Mouse (Mus musculus): Measurements from ENCODE around the gene Col12a1.

Gene Col12a1

GRCm38 (mm10) chr9:79617336-79617735, 101.3 kb downstream of the Col12a1 start:
- in situ Hi-C loops (cut with MboI; ENCODE audit: low pct_unique_long_range_greater_than_20kb in 1 of 2, low sequenced_read_pairs in 2 of 2, unreplicated experiment in 1 of 2): no loop called here

DNA sequence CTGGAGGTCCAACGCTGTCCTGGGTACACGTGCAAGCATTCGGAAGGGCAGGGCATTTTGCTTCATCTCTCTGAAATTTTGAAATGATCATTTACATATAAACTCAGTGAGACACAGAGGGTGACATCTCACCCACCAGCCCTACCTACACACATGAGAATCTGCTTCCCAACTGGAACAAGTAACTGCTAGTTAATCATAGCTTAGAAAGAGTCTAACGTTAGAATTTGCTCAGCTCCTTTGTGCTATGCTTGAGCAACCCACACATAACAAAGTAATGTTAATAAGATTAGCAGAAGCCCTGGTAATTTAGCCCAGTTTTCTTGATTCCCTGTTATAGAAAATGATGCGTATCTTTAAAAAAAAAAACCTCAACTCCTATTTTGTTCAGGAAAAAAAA, 102.6 kb downstream of the Col12a1 start:
- in situ Hi-C loops (cut with MboI; ENCODE audit: low pct_unique_long_range_greater_than_20kb in 1 of 2, low sequenced_read_pairs in 2 of 2, unreplicated experiment in 1 of 2): no loop called here

DNA sequence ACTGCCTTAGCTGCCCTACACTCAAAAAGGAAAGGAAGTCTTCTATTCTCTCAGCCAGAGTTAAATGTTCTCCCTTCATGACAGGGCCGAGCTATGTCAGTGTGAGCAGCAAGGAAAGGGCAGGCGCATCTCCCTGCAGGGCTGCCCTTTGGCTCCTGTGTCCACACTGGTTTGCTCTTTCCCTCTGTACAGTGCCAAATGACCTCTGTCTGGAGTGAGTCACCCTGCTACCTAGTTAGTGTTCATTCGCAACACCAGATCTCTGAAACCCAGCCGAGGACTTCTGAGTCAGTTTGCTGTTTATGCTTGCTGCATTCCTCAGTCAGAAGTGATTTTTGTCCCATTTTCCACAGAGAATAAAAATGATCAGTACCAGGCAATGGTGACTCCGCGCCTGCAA, 108.3 kb downstream of the Col12a1 start:
- in situ Hi-C loops (cut with MboI; ENCODE audit: low pct_unique_long_range_greater_than_20kb in 1 of 2, low sequenced_read_pairs in 2 of 2, unreplicated experiment in 1 of 2): no loop called here

DNA sequence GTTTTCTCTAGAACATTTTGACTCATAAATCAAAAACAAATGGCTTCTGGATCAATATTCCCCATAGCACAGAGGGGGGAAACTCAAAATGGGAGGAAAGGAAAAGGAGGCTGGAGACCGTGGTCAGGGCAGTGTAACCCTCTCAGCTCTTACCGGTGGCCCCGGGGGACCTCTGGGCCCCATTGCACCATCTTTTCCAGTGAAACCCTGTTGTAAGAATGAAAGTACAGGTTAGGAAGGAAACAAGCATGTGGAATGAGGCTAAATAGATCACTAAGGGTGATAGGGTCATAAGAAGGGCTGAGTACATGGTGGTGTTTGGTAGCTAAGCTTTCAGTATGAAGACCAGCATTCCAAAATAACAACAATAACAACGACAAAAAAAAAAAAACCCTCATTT, 109.0 kb downstream of the Col12a1 start:
- in situ Hi-C loops (cut with MboI; ENCODE audit: low pct_unique_long_range_greater_than_20kb in 1 of 2, low sequenced_read_pairs in 2 of 2, unreplicated experiment in 1 of 2): no loop called here

DNA sequence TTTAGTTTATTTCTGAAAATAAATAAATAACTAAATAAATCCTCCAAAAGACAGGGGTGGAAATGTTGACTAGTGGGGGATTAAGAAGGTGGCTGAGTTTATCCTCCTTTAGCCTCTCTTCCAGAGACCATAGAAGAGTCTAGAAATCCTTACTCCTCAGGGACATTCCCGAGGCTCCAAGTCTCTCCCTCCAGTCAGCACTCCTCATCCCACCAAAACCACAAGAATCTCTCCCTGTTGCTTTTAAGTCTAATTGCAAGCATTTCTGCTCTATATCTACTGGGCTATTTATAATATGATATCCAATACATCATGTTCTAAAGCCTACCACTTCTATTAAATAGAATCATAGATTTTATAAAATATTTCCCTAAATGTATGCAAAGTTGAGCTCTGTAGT, 109.8 kb downstream of the Col12a1 start:
- in situ Hi-C loops (cut with MboI; ENCODE audit: low pct_unique_long_range_greater_than_20kb in 1 of 2, low sequenced_read_pairs in 2 of 2, unreplicated experiment in 1 of 2): no loop called here

DNA sequence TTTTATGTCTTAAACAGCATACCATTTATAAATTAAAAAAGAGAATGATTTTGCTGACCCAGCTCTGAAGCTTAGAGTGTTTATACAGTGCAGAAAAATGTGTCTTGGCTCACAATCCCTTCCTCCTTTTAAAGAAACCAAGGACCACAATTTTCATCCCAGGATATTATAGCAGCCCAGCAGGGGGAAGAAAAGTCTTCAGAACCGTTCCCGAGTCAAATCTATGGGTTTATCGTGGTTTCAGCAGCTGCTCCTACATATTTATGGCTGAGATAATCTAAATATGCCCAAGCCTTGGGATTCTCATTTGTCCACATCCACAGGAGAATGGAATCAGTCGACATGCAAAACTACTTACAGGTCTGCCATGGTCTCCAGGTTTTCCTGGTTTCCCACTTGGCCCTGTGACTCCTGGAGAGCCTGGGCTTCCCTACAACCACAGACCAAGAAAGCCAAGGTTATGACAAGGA, 110.5 kb downstream of the Col12a1 start:
- in situ Hi-C loops (cut with MboI; ENCODE audit: low pct_unique_long_range_greater_than_20kb in 1 of 2, low sequenced_read_pairs in 2 of 2, unreplicated experiment in 1 of 2): no loop called here

- in situ Hi-C loops (cut with MboI; ENCODE audit: low pct_unique_long_range_greater_than_20kb in 1 of 2, low sequenced_read_pairs in 2 of 2, unreplicated experiment in 1 of 2): no loop called here
These were observed 112.5 kb downstream of the Col12a1 start for GRCm38 (mm10) chr9:79606122-79606521.

DNA sequence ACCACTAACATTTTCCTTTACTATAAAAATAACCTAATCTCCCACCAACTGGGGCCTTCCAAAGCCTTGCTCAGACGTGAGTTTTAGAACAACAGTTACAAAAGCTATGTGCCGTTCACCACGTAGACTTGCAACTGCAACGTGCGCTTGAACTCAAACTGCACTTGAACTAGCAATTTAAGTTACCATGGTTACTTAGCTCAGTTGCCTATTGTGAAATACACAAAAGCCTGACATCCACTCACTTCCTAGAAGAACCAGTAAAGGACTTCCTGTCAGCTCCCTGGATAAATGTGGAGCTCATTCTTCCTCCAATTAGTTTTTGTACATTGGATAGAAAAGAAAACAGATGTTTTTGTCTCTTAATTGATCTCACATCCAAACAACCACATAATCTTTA, 112.9 kb downstream of the Col12a1 start:
- in situ Hi-C loops (cut with MboI; ENCODE audit: low pct_unique_long_range_greater_than_20kb in 1 of 2, low sequenced_read_pairs in 2 of 2, unreplicated experiment in 1 of 2): no loop called here

- in situ Hi-C loops (cut with MboI; ENCODE audit: low pct_unique_long_range_greater_than_20kb in 1 of 2, low sequenced_read_pairs in 2 of 2, unreplicated experiment in 1 of 2): no loop called here
These were observed 114.1 kb downstream of the Col12a1 start for GRCm38 (mm10) chr9:79604546-79604945.

DNA sequence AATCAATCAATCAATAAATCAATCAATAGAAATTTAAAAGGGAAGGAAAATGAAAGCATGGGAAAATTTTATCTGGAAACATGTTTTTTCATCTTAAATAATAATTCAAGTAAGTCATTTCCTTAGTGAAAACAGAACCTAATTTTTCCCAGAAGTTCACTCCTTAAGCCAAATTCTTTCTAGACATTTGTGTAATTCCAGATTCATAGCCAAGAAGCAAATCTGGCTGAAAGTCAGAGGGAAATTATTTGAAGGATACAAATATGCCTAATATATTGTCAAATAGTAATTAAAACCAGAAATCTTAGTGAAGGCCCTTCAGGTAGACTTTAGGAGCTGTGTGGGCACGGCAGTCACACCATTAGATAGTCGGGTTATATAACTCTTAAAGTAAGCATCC, 115.2 kb downstream of the Col12a1 start:
- in situ Hi-C loops (cut with MboI; ENCODE audit: low pct_unique_long_range_greater_than_20kb in 1 of 2, low sequenced_read_pairs in 2 of 2, unreplicated experiment in 1 of 2): no loop called here

- in situ Hi-C loops (cut with MboI; ENCODE audit: low pct_unique_long_range_greater_than_20kb in 1 of 2, low sequenced_read_pairs in 2 of 2, unreplicated experiment in 1 of 2): no loop called here
These were observed 118.4 kb downstream of the Col12a1 start for GRCm38 (mm10) chr9:79600237-79600570.

DNA sequence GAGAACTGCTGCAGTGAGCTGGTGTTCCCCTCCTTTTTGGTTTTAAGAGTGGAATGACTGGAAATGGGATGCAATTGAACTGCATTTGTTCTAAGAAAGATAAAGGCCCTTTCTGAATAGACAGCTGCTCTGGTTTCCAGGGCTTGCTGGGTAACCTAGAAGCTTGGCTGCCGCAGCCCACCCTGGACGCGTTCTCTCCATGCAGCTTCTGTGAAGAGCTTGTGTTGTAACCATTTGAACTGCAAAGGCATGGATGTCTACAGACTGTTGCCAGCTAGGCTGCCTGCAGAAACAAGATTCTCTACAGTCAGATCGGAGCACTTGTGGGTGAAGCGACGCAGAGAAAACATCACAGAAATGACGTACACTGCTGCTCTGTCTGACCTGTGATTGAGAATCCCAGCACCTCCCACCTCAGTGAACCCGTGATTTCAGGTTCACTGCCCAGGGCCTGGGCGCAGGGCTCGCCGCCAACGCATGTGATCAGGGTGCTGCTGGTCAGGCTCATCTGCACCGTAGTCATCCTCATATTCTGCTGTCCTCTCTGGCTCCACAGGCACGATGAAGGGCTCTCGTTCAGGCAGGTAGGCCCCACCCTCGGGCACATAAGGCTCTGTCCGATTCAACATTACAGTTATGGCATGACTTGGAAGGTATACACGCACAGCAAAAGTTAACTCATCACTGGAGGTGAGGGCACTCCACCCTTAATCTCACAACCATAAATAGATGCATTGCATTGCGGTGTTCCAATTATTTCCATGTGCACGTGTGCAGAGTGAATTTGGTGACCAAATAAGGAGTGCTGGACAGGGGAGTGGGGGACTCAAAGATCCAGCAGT, 119.0 kb downstream of the Col12a1 start:
- in situ Hi-C loops (cut with MboI; ENCODE audit: low pct_unique_long_range_greater_than_20kb in 1 of 2, low sequenced_read_pairs in 2 of 2, unreplicated experiment in 1 of 2): no loop called here

DNA sequence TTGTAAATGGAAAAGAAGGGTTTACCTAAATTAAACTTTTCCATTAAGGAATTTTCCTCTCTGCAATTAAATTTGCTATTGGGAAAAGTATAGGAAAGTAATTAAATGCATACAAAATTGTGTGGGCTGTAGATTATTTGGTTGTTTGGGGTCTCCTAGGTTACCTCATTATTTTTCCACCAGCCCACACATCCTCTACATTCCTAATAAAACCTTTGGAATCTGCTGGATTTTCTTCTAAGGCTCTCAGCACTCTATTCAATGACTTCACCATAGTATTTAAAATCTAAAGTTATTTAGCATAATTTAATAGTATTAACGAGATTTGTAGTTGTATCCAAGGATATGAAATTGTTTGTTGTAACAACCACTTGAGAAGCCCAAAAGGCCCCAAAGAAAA, 120.1 kb downstream of the Col12a1 start:
- in situ Hi-C loops (cut with MboI; ENCODE audit: low pct_unique_long_range_greater_than_20kb in 1 of 2, low sequenced_read_pairs in 2 of 2, unreplicated experiment in 1 of 2): no loop called here

- in situ Hi-C loops (cut with MboI; ENCODE audit: low pct_unique_long_range_greater_than_20kb in 1 of 2, low sequenced_read_pairs in 2 of 2, unreplicated experiment in 1 of 2): no loop called here
These were observed 132.0 kb downstream of the Col12a1 start for GRCm38 (mm10) chr9:79586415-79587195.

- in situ Hi-C loops (cut with MboI; ENCODE audit: low pct_unique_long_range_greater_than_20kb in 1 of 2, low sequenced_read_pairs in 2 of 2, unreplicated experiment in 1 of 2): no loop called here
These were observed 151.8 kb downstream of the Col12a1 start for GRCm38 (mm10) chr9:79566838-79567237.

DNA sequence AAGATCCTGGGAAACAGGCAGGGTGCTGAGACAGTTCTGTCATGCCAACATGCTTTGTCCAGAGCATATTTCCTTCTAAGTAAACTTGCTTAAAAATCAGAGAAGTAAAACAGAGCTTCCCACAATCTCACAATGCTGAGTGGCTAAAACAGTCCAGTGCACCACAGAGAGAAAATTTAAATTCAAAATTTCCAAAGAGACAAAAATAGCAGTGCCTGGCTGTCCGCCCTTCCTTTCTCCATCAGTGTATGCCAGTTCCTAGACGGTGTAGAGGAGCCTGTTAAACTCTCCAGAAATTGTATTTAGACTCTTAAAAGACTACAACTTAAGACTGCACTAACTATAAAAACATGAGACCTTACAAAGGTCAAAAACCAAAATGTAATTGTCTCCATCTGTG, 165.3 kb downstream of the Col12a1 start:
- in situ Hi-C loops (cut with MboI; ENCODE audit: low pct_unique_long_range_greater_than_20kb in 1 of 2, low sequenced_read_pairs in 2 of 2, unreplicated experiment in 1 of 2): no loop called here

All from mouse embryonic stem cell (cell line).